Mouse (Mus musculus) cerebellum, adult (tissue): Measurements from ENCODE around the gene Cdk19.
A peak's percentile ranks its signal among the peaks of the same experiment; 100 is the strongest.
"Not testable (repeated sequence)": the region's sequence is repeated elsewhere in the genome, so short reads cannot be mapped to it uniquely, and the experiment has no call there.

Source experiments
- ATAC-seq: cut with Nextera tagmentation; 2 replicates; pipeline ENCODE4 v1.9.2; 2017; ENCODE audit warnings: mild to moderate bottlenecking, moderate library complexity, mixed read lengths; ENCODE audit not compliant: insufficient number of reproducible peaks, low FRiP score, low TSS enrichment

The Cdk19 gene

DNA sequence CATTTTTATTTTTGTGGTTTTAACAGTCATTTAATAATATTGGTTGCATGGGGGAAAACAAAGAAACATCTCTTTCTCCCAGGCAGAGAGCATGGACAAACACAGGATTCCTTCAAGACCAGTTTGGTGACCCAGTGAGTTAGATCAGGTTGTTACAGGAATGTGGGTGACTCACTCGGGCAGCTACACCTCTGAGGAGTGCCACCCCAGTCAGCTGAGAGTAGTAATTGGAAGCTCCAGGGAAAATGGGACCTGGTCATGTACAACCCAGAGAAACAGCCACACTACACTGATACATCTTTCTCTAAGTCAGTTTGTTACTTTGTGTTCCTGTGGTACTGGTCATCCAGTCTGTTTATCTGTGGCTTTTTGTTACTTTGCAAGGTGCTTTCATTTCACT, 40.3 kb downstream of the Cdk19 start:
- no peak for ATAC-seq

DNA sequence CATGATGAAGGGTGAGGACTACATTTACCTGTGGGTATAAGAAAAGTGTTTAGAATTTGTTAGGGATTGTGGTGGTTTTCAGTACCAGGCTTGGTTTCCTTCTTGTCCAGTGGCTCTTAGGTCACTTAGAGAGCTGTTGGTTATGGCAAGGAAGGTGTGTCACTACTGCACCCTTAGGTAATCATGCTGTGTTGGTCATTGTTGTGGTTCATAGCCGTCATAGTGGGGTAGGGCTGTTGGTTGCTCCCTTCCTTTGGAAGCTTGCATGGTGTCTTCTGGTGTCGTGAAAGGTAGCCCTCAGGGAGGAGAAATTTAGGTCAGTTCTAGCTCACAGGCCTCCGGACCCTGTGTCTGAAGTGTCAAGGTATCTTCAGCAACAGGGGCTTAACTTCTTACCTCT, 46.0 kb downstream of the Cdk19 start:
- no peak for ATAC-seq

DNA sequence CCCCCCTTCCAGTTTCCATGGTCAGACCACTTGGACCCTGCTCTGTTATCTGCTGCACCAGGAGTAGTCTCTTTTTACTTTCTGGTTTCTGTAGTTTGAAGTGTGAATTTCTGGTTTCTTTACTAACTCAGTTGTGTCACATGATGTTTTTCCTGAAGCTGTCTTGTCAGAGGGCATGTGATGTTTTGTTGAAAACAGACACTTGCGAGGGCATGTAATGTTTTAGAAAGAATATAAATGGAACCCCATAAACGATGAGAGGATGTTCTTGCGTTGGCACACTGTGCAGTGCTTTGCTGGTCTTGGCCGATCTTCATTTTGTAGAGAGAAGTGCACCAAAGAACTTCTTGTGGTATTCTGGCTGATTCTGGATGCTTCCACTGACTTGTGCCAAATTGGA, 46.8 kb downstream of the Cdk19 start:
- ATAC-seq: no peak

DNA sequence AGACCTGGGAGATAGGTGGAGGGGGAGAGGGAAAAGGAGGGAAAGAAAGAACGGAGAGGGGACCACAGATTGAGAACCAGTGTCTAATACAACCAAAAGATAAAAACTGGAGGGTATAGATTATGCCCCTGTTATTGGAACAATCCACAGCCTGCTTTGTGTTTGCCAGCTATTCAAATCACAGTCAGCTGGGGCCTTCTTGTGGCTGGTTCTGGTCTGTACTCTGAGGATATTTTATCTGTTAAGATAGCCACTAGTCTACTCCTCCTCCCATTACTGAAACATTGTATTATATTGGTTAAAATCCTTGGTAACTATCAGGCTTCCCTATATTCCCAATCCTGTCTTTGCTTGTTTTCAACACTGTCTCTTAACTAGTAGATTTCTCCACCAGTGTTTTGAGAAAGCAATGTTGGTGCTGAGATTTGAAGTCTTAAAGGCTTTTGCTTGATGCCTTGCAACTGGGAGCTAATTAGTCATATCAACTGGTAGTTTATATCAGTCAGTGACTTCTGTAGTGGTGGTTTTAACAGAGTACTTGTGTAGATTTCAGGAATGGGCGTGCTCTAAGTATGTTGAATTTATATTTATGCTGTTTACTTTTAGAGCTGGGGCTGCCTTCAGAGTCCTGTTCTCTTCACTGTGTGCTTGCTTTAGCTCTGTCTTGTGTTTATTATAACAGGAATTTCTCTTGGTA, 54.2 kb downstream of the Cdk19 start:
- no peak; the same call in 1 of the 2 replicates for ATAC-seq

DNA sequence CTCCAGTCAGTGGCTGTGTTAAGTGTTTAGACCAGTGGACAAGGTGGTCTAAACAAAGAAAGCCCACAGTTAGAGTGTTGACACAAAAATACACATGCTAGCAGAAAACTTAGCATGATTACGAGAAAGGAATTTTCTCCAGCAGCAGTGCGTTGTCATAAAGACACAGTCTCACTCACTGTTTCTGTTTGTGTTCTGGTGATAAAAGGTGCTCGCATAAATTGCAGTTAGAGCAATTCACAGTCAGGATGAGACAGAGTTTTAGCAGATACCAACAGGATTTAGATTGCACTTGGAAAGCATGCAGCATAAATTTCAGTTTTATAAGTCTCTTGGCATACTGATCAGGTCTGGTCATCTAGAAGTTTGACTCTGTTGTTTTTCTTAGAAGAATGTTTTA, 59.5 kb downstream of the Cdk19 start:
- no peak for ATAC-seq

DNA sequence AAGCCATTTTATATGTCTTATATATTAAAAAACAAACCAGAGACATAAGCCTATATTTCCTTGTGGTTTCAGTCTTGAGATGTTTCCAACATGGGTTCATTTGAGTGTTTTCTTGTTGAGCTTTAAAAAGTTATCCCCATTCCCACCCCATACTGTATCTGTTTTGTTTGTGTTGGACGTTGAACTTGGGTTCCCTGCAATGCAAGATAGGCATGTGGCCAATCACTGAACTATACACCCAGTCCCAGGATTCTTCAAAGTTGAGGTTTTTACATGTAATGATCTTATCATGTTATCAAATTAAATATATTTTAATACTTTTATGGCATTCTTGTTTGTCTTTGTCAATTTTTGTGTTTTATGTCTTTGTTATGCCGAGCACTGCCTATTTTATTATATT, 60.0 kb downstream of the Cdk19 start:
- no peak for ATAC-seq

DNA sequence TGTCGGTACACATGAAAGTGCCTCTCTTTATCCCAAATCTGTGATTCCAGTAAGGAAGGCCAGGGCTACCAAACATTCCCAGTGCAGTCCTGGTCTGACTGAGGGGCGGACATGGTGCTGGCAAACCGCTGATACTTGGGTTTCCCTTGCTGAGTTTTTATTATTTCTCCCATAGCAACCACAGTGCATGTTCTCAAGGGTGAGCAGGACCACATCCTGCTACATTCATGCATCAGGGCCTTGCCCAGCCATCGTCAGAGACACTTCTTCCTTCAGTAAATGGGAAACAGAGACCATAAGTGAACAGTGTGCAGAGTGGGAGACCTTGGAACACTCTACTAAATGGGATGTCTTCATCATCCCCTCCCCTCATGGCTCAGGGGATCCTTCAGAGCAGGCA, 60.9 kb downstream of the Cdk19 start:
- no peak for ATAC-seq

DNA sequence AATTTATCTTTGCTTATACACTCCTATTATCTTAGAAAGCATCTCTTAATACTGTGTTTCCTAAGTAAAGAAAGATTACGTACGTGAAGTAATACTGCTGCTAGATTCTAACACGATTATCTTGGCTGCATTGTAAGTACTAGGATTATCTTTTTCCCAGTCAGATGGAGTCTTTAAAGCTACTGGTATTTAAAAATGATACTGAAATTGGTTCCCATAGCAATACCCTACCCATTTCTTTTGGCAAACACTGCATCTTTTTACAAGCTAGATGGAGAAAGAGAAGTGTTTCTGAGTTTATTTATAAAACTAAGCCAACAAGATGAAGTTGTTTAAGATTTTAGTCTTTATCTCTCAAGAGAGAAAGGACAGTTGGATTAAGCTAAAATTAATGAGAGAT, 67.3 kb downstream of the Cdk19 start:
- no peak for ATAC-seq

DNA sequence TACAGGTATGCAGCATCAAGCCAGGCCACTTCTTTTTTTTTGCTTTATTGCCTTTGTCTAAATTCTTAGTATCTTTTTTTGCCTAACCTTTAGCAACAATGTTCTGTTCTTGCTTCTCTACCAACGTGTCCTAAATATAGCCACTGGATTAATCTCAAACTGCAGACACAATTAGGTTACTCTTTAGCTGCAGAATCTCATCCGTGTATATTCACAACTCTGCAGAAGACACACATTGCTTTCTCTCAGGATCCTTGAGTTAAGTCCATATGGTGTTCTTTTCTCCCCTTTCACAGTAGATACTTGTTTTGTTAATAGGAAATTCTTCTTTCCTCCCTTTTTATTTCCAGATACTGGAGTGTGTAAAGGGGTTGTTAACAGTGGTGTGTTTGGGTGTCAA, 70.0 kb downstream of the Cdk19 start:
- ATAC-seq: no peak

DNA sequence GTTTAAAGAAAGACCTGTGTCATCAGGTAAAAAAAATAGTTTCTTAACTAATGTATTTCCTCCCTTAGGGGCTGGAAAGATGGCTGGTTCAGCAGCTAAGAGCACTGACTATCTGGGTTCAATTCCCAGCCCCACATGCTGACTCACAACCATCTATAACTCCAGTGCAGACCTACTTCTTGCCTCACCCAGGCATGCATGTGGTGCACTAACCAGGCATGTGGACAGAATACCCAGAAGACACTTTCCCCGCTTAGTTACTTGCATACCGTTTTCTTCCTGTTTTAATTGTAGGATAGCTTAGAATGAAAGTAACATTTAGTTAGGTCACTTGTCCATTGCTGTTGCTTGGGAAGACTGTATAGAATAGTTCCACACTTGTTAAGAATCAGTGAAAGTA, 72.0 kb downstream of the Cdk19 start:
- ATAC-seq: no peak

DNA sequence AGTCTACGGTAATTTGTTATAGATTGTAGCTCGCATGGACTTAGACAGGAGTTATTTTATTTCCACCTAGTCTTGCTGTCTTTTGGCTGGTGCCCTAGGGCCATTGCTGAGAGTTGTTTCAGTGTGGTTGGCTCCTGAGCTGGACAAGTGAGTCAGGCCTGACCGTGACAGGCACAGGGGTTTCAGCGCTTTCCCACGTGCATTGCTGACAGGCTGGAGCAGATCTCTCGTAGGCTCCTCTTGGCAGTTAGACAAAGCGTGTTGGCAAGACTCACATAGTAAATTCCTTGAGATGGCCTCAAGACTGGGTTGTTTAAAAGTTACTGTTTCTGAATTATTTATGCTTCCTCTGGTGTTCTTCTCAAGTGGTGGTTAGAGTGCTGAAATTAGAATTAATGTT, 77.6 kb downstream of the Cdk19 start:
- peak; percentile 69 for ATAC-seq

DNA sequence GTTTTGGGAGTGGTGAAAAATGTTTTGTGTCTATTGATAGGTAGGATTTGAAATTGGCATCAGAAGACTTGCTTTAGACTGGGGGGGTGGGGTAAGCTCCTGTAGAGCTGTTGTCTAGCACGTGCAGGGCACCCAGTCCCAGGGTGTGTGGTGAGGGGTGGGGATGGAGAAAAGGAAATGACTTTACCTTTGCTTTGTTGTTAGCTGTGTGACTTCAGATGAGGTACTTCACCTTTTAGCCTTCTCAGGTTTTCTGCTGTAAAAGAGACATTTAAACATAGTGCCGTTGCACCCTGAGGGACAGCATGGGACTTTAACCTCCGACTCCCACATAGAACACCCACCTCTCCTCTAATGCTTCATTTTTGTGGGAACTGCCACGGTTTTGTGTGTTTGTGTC, 80.5 kb downstream of the Cdk19 start:
- ATAC-seq: no peak

DNA sequence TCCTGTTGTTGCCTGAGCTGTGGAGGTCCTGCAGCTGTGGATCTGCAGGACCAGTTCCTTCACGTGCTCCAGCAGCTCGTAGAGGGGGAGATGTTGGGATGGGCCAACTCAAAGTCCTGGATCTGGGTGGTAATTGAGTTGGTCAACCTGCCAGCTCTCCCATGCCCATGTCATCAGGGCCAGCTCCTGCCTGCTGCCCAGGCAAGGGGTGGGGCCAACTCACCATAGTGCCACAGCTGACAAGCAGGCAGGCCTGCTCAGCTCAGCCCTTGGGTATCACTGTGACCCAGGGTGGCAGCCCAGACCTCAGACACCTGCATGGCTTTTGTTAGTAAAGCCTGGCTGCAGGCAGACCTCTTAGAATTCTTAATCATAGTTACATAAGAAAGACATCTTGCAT, 81.3 kb downstream of the Cdk19 start:
- ATAC-seq: no peak

DNA sequence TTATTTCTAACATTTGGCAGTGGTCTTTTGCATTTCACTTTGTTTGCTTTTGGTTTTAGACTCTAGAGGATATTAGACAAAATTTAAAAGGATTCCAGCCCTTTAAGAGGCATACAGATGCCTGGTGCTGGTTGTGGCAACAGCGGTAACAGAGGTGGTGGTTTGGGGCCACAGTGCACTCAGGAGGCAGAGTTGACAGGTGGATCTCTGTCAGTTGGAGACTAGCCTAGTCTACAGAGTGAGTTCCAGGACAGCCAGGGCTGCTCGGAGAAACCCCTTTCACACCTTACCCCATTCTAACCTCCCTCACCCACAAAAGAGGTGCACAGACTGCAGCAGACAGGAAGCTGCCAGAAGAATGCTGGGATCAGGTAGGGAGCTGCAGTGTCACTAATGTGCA, 82.4 kb downstream of the Cdk19 start:
- no peak for ATAC-seq

DNA sequence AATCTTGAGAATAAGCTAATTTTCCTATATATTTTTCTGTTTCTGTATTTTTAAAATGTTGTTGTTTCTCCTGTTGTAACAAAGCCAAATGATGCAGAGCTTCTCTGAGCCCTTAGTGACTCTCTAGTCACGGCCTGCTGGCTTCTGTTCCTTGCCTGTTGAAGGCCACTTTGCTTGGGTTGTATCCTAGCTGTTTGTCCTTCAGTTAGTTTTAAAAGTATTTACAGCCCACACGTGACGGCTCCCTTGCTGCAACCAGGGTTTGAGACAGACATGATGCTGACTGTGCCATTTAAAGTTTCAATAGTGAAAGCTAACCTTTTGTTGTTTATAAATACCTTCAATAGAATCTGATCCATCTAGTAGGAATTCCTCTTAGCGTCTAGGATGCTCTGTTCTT, 83.3 kb downstream of the Cdk19 start:
- no peak for ATAC-seq

DNA sequence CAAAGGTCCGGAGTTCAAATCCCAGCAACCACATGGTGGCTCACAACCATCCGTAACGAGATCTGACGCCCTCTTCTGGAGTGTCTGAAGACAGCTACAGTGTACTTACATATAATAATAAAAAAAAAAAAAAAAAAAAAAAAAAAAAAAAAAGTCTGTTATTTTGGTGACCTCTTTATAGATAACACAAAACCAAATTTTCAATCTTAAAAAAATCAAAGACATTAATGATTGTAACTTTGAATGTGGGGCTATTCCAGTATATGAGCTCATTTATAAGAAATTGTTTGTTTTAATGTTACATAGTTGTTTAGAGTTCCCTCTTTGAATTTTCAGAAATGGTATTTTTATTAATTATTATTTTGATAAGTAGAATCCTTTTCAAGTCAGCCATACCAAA, 85.1 kb downstream of the Cdk19 start:
- not testable (repeated sequence) for ATAC-seq

DNA sequence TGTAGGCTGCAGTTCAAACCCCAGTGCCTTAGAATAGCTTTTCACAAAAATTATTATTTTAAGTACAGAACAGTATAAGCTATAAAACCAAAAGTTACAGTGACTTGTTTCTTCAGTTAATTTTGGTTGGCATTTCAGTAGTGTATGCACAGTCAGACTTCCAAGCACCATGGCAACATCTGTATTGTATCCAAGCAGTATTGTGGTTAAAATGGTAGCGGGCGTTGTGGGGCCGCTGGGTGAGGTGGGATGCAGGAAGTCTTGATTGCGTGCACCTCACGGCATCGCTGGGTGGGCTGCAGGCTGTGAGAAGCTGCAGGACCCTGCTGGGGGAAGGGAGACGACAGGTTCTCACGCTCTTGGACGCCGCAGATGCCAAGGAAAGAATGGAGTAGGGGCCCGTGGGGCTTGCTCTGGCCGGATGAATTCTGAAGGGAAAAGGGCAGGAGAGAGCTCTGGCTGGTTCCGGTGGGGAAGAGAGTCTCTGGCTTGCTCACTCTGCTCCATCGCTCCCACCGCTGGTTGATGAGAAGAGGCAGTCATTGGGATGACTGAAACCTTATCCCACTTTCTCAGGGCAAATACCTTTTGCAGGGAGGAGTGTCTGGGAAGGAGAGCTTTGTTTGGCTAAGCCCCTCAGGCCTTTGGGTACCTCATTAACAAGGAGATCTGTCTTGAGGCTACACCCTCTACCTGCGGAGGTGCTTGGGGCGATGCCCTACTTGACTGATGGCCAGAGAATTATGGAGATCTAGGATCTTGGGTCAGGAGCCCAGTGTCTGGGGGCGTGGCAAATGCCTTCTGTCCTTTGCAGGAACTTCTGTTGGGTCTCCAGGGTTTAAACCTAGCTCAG, 86.1 kb downstream of the Cdk19 start:
- ATAC-seq: no peak

DNA sequence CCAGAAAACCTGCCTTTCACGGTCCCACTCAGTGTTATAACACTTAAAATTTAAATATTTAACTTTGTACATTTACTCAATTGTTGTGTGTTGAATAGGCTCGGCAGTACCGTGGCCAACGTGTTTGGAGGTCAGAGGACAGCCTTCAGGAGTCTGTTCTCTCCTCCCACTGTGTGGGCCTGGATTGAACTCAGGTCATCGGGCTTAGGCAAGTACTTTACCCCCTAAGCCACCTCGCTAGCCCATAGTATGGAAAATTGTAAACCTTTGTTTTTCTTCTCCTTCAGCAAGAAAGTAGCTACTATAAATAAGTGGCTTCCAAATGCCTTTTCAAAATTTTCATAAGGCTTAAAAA, 86.7 kb downstream of the Cdk19 start:
- ATAC-seq: no peak

DNA sequence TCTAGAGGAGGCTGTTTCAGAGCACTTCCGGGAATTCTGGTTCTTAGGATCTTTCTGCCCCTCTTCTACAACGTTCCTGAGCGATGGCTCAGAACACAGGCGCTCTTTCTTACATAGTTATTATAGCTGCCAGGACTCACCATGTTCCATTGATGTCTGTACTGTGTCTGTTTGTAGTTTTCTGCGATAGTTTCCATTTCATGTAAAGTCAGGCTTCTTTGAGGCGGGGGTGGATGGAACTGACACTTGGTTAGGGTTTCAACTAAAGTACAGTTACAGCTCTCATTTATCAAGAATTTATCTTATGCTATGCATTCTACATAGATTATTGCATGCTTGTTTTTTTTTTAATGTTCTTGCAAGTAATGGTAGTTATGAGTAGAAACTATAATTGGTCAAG, 89.3 kb downstream of the Cdk19 start:
- no peak for ATAC-seq

DNA sequence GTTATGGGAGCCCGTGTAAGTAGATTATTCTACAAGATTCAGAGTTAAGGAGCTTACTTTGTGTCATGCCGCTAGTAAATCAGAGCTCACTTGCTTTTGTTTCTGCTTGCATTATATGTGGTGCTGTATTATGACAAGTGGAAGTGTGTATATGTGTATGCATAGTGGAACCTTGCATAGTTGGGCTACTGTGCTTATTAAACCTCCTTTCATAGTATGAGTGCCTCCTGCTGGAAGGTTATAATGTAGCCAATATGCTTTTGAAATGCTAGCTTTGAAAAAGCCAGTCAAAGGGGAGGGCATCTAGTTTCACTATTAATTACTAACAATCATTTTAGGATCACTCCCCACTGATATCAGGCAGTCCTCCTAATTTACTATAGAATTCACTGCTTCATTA, 89.7 kb downstream of the Cdk19 start:
- no peak for ATAC-seq

DNA sequence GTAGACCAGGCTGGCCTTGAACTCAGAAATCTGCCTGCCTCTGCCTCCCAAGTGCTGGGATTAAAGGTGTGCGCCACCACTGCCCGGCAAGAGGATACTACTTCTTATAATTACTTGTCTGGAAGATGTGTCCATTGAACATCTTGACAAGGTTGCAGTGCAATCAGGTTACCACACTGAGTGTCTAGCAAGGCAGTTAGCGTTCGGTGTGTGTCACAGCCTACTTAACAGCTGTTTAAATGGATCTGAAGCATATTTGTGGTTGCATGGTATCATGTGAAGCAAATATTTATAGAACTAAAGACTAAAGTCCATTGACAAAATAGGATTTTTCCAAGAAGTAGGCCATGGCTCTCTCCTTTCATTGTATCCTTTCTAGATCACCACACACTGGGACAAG, 90.8 kb downstream of the Cdk19 start:
- no peak for ATAC-seq

DNA sequence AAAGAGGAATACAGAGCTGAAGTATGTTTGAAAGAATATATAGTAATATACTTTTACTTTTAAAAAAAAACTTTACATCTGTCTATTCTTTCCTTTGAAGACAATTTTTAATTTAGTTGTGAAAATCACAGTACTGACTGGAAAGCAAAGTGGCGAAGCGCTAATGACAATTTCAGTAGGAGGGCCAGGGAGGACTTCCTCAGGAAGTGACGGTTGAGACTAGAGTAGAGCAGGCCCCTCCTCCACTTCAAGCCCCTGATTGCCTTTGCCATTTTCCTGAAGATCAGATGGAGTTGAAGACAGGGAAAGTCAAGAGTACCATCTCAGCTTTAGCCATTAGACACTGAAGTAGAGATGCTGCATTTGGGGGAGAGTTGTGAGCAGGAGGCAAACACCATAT, 92.6 kb downstream of the Cdk19 start:
- no peak for ATAC-seq
